Mouse (Mus musculus) liver, postnatal 0 days (tissue): Measurements from ENCODE around the gene Cluh. TPM values are rescaled to one million over a fixed set of nuclear protein-coding genes. Genes with fewer than 3 reads are reported as not detected.

Experiments
- ATAC-seq: fragments of 200-750 bp; cut with Nextera tagmentation; 2 replicates; pipeline ENCODE4 v1.8.0; 2017; ENCODE audit warnings: mild to moderate bottlenecking, moderate library complexity
- DNase-seq: peaks from one replicate; pipeline ENCODE4 v3.0.0-alpha.2; 2016
- H3K27ac ChIP-seq: fragments of 300-500 bp; sonication (generic); 2 replicates; pipeline ENCODE4 v1.5.1; 2014; ENCODE audit warnings: antibody characterized with exemption, moderate library complexity, mild to moderate bottlenecking, low read depth
- H3K27me3 ChIP-seq: fragments of 300-500 bp; sonication (generic); 2 replicates; pipeline ENCODE4 v1.6.1; 2014; ENCODE audit warnings: low read length, control low read depth, mixed read lengths; ENCODE audit not compliant: insufficient read depth
- H3K36me3 ChIP-seq: fragments of 300-500 bp; sonication (generic); replicated peaks from 2 replicates; pipeline ENCODE4 v1.6.1; 2014; ENCODE audit warnings: mild to moderate bottlenecking, control low read depth, low read length, moderate library complexity, mixed read lengths; ENCODE audit not compliant: insufficient read depth
- H3K4me1 ChIP-seq: fragments of 300-500 bp; sonication (generic); 2 replicates; pipeline ENCODE4 v1.6.1; 2014; ENCODE audit warnings: antibody characterized with exemption, mild to moderate bottlenecking, control low read depth; ENCODE audit not compliant: insufficient read depth
- H3K4me2 ChIP-seq: fragments of 300-500 bp; sonication (generic); 2 replicates; pipeline ENCODE4 v1.6.1; 2014; ENCODE audit warnings: low read depth, mild to moderate bottlenecking, low read length, moderate library complexity, mixed read lengths
- H3K4me3 ChIP-seq: fragments of 300-500 bp; sonication (generic); 2 replicates; pipeline ENCODE4 v1.5.1; 2014; ENCODE audit warnings: low read depth, low read length
- H3K9ac ChIP-seq: fragments of 300-500 bp; sonication (generic); replicated peaks from 2 replicates; pipeline ENCODE4 v1.6.1; 2014; ENCODE audit warnings: mild to moderate bottlenecking, moderate library complexity
- H3K9me3 ChIP-seq: fragments of 300-500 bp; sonication (generic); 2 replicates; pipeline ENCODE4 v1.6.1; 2016; ENCODE audit warnings: mild to moderate bottlenecking, control low read depth, low read length, mixed read lengths
- CTCF ChIP-seq: sonication (generic); IDR thresholded peaks from 2 replicates; pipeline ENCODE4 v1.5.1; 2016; ENCODE audit warnings: antibody characterized with exemption, low read depth
- EP300 ChIP-seq: IDR thresholded peaks from 2 replicates; pipeline ENCODE4 v1.6.1; 2016; ENCODE audit warnings: antibody characterized with exemption, low read depth, mild to moderate bottlenecking
- WGBS: fragments of 180-500 bp; shearing (Covaris S2); extraction: QIAGEN DNeasy Blood & Tissue Kit; methylation state at CpG from one replicate; pipeline ENCODE4 v1.1.7; 2014; ENCODE audit not compliant: insufficient replicate concordance; 5-methylcytosine and 5-hydroxymethylcytosine counted together
- polyA plus RNA-seq: library from polyadenylated mRNA; unstranded; fragments of >200 nt; fragmentation: Nextera tagmentation; extraction: Ambion mirVana; gene quantifications from 2 replicates; pipeline ENCODE4 v1.2.1, GENCODE M21; 2015

Cluh gene
- polyA plus RNA-seq, 1 experiment from 2014 or later, result 35.6 TPM

DNA sequence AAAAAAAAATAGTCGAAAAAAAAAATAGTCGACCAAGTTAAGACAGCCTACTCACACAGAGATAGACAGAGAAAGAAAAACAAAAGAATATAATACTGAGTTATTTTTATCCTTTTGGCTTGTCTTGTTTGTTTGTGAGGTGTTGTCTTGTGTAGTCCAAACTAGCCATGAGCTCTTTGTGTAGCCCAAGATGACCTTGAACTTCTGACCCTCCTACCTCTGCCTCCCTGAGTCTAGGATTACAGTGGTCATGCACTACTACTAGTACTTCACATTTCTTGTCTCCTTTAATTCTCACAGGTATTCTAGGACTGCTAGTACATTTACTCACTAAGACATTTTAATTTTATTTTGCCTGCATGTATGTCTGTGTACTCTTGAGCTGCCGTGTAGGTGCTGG lies 21.8 kb upstream of the Cluh start:
- Histone ChIP-seq H3K27ac (no peak overlapping the region), H3K4me3 (no peak overlapping the region), H3K36me3 (peaks cover 3% of the 10 kb centered on the region; the same call in 1 of the 2 replicates), H3K9me3 (no peaks in the 10 kb centered on the region), H3K4me2 (no peak overlapping the region), H3K4me1 (peaks cover 16% of the 10 kb centered on the region), H3K27me3 (no peaks in the 10 kb centered on the region), H3K9ac (no peak overlapping the region)
- TF ChIP-seq EP300 (no peak), CTCF (no peak)
- ATAC-seq (no peak), DNase-seq (no peak)
- WGBS, result 66% methylated on average over 3 of the region's 3 CpGs

DNA sequence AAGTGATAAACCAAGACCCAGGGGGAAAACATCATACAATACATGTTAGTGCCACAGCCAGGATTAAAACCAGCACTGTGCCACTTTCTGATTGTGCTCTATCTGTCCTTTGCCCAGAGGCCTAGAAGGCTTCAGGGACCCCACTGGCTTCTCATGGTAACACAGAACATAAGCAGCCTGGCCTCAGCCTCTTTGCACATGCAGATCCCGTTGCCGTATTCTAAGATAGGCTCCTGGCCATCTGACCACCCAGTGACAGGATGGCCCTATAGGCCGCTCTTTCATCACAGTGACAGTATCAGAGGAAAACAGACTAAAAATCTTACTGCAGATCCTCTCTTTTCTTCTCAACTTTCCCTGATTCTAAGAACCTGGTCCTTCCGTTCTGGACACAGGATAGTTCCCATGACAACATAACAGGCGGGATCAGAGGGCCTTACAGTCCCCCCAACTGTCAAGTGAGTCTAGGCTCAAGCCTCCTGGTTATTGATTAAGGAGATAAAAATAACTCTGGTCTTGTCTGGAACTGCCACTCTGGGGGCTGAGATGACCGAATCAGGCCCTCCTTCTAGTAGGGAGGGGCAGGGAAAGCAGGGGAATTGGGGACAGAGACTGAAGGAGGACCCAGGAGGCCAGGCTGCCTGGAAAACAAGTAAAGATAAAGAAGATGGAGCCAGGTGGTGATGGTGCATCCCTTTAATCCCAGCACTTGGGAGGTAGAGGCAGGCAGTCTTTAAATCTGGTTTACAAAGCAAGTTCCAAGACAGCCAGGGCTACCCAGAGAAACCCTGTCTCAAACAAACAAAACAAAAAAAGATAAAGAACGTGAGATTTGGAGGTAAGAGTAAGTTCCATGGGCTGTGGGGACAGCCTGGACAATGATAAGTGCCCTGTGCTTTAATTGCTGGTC lies 17.2 kb upstream of the Cluh start:
- Histone ChIP-seq H3K9me3 (no peaks in the 10 kb centered on the region), H3K9ac (no peak overlapping the region), H3K4me3 (no peak overlapping the region), H3K36me3 (no peaks in the 10 kb centered on the region), H3K4me2 (no peak overlapping the region), H3K27me3 (peaks cover 2% of the 10 kb centered on the region), H3K27ac (no peak overlapping the region), H3K4me1 (no peaks in the 10 kb centered on the region)
- 73% methylated on average over 7 of the region's 7 CpGs for WGBS
- no peak for TF ChIP-seq EP300
- no peak for TF ChIP-seq CTCF
- ATAC-seq, result no peak
- no peak for DNase-seq

DNA sequence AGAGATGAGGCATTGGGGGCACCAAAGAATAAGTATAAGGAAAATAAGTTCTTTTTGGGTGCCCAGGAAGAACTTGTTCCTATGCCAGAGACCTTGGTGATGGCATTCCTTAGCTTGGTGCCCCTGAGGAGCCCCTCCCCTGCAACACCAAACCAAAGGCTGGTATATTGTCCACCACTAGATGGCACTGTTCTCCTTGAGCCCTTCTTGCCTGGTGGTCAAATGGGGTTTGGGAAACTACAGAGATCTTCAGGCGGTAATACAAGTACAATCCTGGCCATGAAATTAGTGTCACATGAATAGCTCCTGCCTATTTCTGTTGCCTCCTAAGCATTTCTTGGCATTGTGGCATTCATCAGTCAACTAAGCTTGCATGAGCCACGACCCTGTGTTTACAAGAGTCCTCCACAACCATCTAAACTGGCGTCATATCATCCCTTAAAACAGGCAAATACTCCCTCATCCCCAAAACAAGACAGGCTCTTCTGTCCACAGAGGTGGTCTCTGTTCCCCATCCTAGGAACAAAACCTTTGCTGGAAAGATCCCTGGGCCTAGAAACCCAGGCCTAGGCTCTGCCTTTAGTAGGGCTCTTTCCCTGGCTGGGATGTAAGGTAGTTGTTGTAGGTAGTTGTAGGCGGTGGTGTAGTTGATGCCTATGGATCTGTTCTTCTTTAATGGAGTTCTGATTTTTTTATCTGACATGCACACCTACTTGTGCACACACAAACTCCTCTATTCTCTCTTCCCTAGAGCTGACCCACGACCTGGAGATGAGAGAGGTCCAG lies 14.6 kb upstream of the Cluh start:
- ATAC-seq, result no peak
- TF ChIP-seq EP300, result no peak
- TF ChIP-seq CTCF, result peak; percentile 96
- H3K4me3 ChIP-seq, result no peak overlapping the region
- peaks cover 25% of the 10 kb centered on the region for H3K27me3 ChIP-seq
- H3K36me3 ChIP-seq, result no peaks in the 10 kb centered on the region
- DNase-seq, result peak; percentile 63
- no peak overlapping the region for H3K4me2 ChIP-seq
- WGBS, result 66% methylated on average over 5 of the region's 5 CpGs
- no peak overlapping the region for H3K9ac ChIP-seq
- peaks cover 7% of the 10 kb centered on the region; the same call in 1 of the 2 replicates for H3K4me1 ChIP-seq
- H3K27ac ChIP-seq, result no peak overlapping the region
- H3K9me3 ChIP-seq, result no peaks in the 10 kb centered on the region

DNA sequence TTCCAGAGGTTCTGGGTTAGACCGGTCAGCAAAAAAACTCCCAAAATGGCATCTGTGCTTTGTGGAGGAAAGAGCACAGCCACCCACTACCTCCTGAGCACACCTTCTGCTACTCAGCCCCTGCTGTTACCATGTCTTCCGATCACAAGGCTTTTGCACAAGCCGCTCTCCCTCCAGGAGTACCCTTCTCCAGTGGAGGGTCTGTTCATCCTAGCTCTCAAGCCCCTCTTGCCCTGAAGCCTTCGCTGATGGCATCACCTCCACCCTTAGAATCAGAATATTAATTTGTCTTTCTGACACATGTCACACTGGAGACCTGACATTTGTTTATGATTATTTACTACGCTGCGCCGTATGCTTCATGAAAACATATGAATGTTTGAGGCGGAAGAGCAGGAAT lies 11.8 kb upstream of the Cluh start:
- Histone ChIP-seq H3K27me3 (peaks cover 30% of the 10 kb centered on the region), H3K27ac (no peak overlapping the region), H3K9ac (peak overlapping the region; percentile 74; the same call in 1 of the 2 replicates), H3K36me3 (no peaks in the 10 kb centered on the region), H3K4me1 (peaks cover 11% of the 10 kb centered on the region), H3K9me3 (no peaks in the 10 kb centered on the region), H3K4me2 (peak overlapping the region; percentile 85), H3K4me3 (peak overlapping the region; percentile 74)
- DNase-seq (no peak), ATAC-seq (no peak)
- no peak for TF ChIP-seq EP300
- TF ChIP-seq CTCF, result no peak
- whole genome bisulfite sequencing, result 30% methylated on average over 8 of the region's 8 CpGs

GRCm38 (mm10) chr11:74637971-74638790 lies 11.1 kb upstream of the Cluh start:
- peak; percentile 89 for ATAC-seq
- Histone ChIP-seq H3K4me2 (peak overlapping the region; percentile 85), H3K36me3 (no peaks in the 10 kb centered on the region), H3K27ac (peak overlapping the region; percentile 57), H3K9ac (peak overlapping the region; percentile 74), H3K4me1 (peaks cover 11% of the 10 kb centered on the region), H3K27me3 (peaks cover 30% of the 10 kb centered on the region), H3K9me3 (no peaks in the 10 kb centered on the region), H3K4me3 (peak overlapping the region; percentile 74)
- DNase-seq, result peak; percentile 77
- TF ChIP-seq CTCF (peak; percentile 69), EP300 (no peak)
- 3% methylated on average over 85 of the region's 86 CpGs for WGBS
